Mouse (Mus musculus) embryonic facial prominence, embryonic 10.5 days (tissue): ENCODE results near the gene Ccdc110. TPM values are rescaled to one million over a fixed set of nuclear protein-coding genes. Genes with fewer than 3 reads are reported as not detected.

Source experiments
- DNase-seq: peaks from one replicate; pipeline ENCODE4 v3.0.0-alpha.2; 2017; ENCODE audit warnings: low spot score
- H3K27ac ChIP-seq: fragments of 300-500 bp; sonication (generic); replicated peaks from 2 replicates; pipeline ENCODE4 v1.5.1; 2016; ENCODE audit warnings: mild to moderate bottlenecking
- H3K27me3 ChIP-seq: fragments of 300-500 bp; sonication (generic); replicated peaks from 2 replicates; pipeline ENCODE4 v1.6.1; 2016; ENCODE audit warnings: low read depth, mild to moderate bottlenecking; ENCODE audit not compliant: poor library complexity, severe bottlenecking
- H3K36me3 ChIP-seq: fragments of 300-500 bp; sonication (generic); replicated peaks from 2 replicates; pipeline ENCODE4 v1.6.1; 2016; ENCODE audit warnings: mild to moderate bottlenecking, moderate library complexity
- H3K4me1 ChIP-seq: fragments of 300-500 bp; sonication (generic); 2 replicates; pipeline ENCODE4 v1.6.1; 2016
- H3K4me3 ChIP-seq: fragments of 300-500 bp; sonication (generic); 2 replicates; pipeline ENCODE4 v1.5.1; 2016; ENCODE audit warnings: mild to moderate bottlenecking, moderate library complexity
- H3K9me3 ChIP-seq: fragments of 300-500 bp; sonication (generic); 2 replicates; pipeline ENCODE4 v1.6.1; 2016; ENCODE audit warnings: mild to moderate bottlenecking
- WGBS: fragments of 180-500 bp; shearing (Covaris S2); methylation state at CpG from one replicate; pipeline ENCODE4 v1.1.7; 2016; 5-methylcytosine and 5-hydroxymethylcytosine counted together
- polyA plus RNA-seq: library from polyadenylated mRNA; unstranded; fragments of >200 nt; fragmentation: Nextera tagmentation; extraction: Ambion mirVana; gene quantifications from 2 replicates; pipeline ENCODE4 v1.2.1, GENCODE M21; 2016

Gene Ccdc110
- 0.08 TPM in 1 of 2 replicates, not detected in the other for polyA plus RNA-seq

DNA sequence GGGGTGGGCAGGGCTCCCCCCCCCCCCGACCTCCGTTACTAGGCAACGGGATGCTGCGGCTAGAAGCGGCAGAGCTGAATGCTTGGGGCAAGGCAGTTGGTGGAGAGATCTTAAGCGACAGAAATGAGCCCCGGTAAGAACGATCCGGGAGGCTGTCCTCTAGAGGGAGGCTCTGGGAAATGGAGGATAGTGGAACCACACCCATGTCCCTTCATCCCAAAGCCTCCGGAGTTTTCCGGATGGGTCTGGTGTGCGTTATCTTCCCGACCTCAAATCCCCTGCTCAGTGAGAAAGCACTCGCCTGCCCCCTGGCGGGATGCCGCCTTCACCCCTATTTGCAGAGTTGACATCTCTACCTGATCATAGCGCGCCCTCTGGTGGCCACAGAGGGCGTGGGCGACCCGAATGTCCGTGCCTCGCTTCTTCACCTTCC is at the start of gene Ccdc110:
Ccdc110 (plus strand) TSS at position 38 of the 433 bp plus-strand sequence.
- Histone ChIP-seq H3K27ac (no peak within 1 kb of the TSS), H3K4me3 (peak within 1 kb of the TSS; percentile 54), H3K36me3 (no peaks in the 10 kb centered on the region), H3K27me3 (peaks cover 4% of the 10 kb centered on the region; the same call in 1 of the 2 replicates), H3K4me1 (peaks cover 6% of the 10 kb centered on the region; the same call in 1 of the 2 replicates), H3K9me3 (0 out of 2 replicates have a peak, but pooled peaks cover 6% of the 10 kb centered on the region)
- peak; percentile 96 for DNase-seq
- 3% methylated on average over 23 of the region's 23 CpGs for WGBS

DNA sequence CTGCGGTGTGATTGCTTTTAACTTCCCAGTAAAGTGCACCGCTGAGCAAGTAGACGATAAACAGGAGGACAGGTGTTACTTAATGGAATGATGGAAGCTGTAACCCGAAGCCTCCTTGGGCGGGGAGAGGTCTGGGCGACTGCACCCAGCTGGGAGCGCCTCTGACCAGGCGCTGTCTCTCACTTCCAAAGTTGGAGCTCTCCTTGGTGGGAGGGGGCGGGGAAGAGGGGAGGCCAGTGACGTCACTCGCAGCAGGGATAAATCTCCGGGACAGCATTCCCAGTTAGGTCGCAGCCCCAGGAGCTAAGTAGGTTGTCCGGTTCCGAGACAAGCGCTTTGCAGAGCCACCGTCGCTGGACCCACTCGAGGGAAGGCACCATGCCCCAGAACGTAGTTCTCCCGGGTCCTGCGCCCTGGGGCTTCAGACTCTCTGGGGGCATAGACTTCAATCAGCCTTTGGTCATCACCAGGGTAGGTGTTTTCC is 49.2 kb upstream of the Ccdc110 start, which contains the start of gene Pdlim3:
Pdlim3 (plus strand) TSS at position 260 of the 484 bp plus-strand sequence.
- H3K27ac ChIP-seq: peak within 1 kb of the TSS; percentile 51
- H3K27me3 ChIP-seq: peaks cover 23% of the 10 kb centered on the region
- no peaks in the 10 kb centered on the region for H3K9me3 ChIP-seq
- peaks cover 17% of the 10 kb centered on the region for H3K4me1 ChIP-seq
- WGBS: under 1% methylated on average over 22 of the region's 22 CpGs
- H3K4me3 ChIP-seq: peak within 1 kb of the TSS; percentile 58
- no peaks in the 10 kb centered on the region for H3K36me3 ChIP-seq
- DNase-seq: peak; percentile 80

DNA sequence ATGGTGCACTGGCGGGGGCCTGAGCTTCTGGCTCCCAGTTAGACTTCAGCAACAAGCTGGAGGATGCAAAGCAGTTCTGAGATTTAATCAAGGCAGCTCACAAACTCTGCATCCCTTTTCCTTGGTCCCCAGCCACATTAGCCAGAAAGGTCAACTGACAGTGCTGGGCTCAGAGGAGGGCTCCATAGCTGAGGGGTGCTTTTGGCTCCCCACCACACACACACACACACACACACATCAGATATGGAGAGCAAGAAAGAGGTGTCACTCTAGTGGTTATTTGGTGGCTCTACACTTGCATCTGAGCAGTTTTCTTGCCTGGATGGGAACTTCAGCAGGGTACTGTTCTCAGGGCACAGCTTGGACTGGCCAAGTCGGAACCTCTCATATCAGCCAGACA is 48.6 kb upstream of the Ccdc110 start:
- H3K4me3 ChIP-seq: peak overlapping the region; percentile 58
- no peaks in the 10 kb centered on the region for H3K9me3 ChIP-seq
- DNase-seq: no peak
- H3K27ac ChIP-seq: peak overlapping the region; percentile 51; the same call in 1 of the 2 replicates
- H3K36me3 ChIP-seq: no peaks in the 10 kb centered on the region
- WGBS: 33% methylated on average over 2 of the region's 2 CpGs
- peaks cover 17% of the 10 kb centered on the region for H3K4me1 ChIP-seq
- H3K27me3 ChIP-seq: peaks cover 23% of the 10 kb centered on the region

DNA sequence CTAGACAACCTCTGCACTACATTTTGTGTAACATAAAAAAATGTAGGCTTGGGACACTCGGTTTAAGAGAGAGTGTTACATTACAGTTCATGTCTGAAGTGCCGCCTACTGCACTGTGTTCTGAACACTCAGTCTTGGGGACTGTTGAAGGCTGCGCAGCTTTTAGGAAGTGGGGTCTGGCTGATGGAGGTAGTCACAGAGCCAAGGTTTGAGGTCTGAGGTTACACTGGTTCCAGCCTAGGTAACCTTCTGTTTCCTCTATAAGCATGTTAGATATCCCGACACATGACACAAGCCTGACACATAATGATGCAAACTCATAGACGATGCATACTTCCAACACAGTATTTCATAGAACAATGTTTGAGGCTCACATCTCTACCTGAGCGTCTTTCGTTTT is 44.7 kb upstream of the Ccdc110 start:
- no peaks in the 10 kb centered on the region for H3K9me3 ChIP-seq
- WGBS: 93% methylated on average over 7 of the region's 7 CpGs
- H3K4me1 ChIP-seq: peaks cover 11% of the 10 kb centered on the region
- DNase-seq: no peak
- no peaks in the 10 kb centered on the region for H3K36me3 ChIP-seq
- no peak overlapping the region for H3K27ac ChIP-seq
- peaks cover 10% of the 10 kb centered on the region for H3K27me3 ChIP-seq
- H3K4me3 ChIP-seq: no peak overlapping the region

DNA sequence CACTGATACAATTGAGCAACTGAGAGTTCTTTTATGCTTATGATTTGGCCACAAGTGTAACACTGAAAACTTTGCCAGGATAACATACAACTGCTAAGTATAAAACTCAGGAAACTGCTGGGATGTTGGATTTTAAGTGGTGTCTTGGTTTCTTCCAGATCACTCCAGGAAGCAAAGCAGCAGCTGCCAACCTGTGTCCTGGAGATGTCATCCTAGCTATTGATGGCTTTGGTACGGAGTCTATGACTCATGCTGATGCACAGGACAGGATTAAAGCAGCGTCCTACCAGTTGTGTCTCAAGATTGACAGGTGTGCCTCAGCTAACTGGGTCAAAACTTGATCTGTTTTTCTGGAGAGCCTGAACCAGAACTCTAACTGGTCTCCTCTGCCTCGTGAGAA is 37.8 kb upstream of the Ccdc110 start:
- Histone ChIP-seq H3K36me3 (no peaks in the 10 kb centered on the region), H3K27ac (no peak overlapping the region), H3K4me1 (0 out of 2 replicates have a peak, but pooled peaks cover 1% of the 10 kb centered on the region), H3K4me3 (no peak overlapping the region), H3K9me3 (no peaks in the 10 kb centered on the region), H3K27me3 (no peaks in the 10 kb centered on the region)
- WGBS: 88% methylated on average over 3 of the region's 3 CpGs
- DNase-seq: no peak

DNA sequence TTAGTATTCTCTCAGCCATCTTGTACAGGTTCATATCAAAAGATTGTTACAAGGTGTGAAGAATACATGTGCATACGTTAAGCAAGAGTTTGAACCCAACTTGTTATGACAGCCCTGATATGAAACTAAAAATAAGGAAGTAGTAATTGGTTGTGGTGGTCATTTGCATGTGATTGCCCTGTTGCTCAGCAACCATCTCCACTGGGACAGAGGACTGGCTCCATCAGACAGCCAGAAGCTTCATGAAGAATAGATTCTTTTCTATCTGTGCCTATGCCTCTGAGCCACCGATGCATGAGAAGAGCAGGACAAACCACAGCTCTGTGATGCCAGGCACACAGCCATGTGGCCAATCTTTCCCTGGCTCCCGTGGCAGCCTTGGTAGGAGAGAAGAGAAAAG is 34.6 kb upstream of the Ccdc110 start:
- Histone ChIP-seq H3K4me1 (0 out of 2 replicates have a peak, but pooled peaks cover 5% of the 10 kb centered on the region), H3K27me3 (no peaks in the 10 kb centered on the region), H3K27ac (no peak overlapping the region), H3K4me3 (no peak overlapping the region), H3K9me3 (no peaks in the 10 kb centered on the region), H3K36me3 (no peaks in the 10 kb centered on the region)
- no peak for DNase-seq
- 89% methylated on average over 3 of the region's 3 CpGs for WGBS

DNA sequence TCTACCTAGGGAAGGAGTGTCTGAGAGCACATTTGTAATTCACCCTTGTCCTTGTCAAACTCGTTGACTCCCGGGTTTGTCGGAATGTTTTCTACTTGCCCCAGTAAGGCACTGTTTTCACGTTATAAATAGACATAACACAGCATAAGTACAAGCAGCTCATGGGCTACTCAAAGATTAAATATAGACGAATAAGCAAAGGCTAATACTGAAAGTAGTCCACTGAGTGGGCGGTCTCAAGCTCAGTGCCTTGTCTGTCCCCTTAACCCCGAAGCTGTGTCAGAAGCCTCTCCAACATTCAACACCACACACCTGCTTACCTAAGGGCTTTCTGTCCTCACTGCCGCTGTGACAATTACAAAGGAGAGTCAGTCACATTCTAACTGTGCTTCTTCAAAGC is 32.8 kb upstream of the Ccdc110 start:
- H3K4me3 ChIP-seq: no peak overlapping the region
- H3K27ac ChIP-seq: no peak overlapping the region
- 73% methylated on average over 8 of the region's 8 CpGs for WGBS
- H3K36me3 ChIP-seq: no peaks in the 10 kb centered on the region
- H3K9me3 ChIP-seq: no peaks in the 10 kb centered on the region
- DNase-seq: no peak
- no peaks in the 10 kb centered on the region for H3K27me3 ChIP-seq
- 0 out of 2 replicates have a peak, but pooled peaks cover 5% of the 10 kb centered on the region for H3K4me1 ChIP-seq

DNA sequence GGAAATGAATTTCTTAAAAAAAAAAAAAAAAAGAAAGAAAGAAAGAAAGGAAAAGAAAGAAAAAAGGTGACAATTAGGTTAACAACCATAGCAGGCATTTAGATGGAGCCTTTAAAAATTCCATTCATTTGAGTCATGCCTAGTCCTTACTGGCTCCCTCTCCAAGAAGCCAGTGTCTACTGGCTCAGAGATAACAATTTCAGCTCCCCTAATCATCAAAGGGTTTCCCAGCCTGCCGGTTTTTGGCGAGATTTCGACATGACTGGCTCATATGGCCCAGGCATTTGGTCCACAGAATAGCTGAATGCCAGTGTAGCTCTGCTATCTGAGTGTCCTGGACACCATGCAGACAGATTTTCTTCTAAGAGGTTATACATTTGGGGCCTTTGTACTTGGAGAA is 30.8 kb upstream of the Ccdc110 start:
- H3K36me3 ChIP-seq: no peaks in the 10 kb centered on the region
- H3K4me3 ChIP-seq: no peak overlapping the region
- H3K9me3 ChIP-seq: no peaks in the 10 kb centered on the region
- no peak overlapping the region for H3K27ac ChIP-seq
- no peaks in the 10 kb centered on the region for H3K27me3 ChIP-seq
- H3K4me1 ChIP-seq: 0 out of 2 replicates have a peak, but pooled peaks cover 5% of the 10 kb centered on the region
- DNase-seq: no peak
- 45% methylated on average over 3 of the region's 3 CpGs for WGBS

DNA sequence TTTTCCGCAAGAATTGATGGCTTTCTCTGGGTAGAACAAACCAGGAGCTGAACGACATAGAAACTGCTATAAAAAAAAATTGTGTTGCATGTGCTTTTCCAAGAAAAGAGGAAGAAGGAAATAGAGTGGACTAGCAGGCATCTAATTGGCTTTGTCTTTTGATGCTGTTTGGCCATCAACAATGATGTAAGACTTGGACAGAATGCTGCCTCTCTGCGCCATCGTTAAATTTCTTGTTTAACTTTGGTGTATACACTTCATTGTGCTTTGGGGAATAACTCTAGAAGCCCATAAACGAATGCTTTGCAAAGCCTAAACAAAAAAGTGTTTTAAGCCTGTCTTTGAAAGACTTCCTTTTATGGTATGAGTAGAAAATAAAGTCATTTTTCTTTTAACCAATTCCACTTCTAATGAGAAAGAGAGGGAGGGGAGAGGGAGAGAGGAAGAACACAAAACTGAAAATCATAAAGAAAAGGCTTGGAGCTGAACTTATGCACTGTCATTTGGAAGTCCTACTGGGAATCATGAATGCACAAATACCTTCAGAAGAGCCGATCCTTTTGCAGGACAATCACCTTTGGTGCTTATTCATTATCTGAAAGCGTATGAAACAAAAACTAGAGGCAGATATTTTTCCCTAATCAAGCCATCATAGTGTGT is 28.7 kb upstream of the Ccdc110 start:
- DNase-seq: no peak
- H3K27ac ChIP-seq: no peak overlapping the region
- WGBS: 80% methylated on average over 7 of the region's 7 CpGs
- no peaks in the 10 kb centered on the region for H3K27me3 ChIP-seq
- H3K9me3 ChIP-seq: no peaks in the 10 kb centered on the region
- 0 out of 2 replicates have a peak, but pooled peaks cover 5% of the 10 kb centered on the region for H3K4me1 ChIP-seq
- H3K36me3 ChIP-seq: no peaks in the 10 kb centered on the region
- no peak overlapping the region for H3K4me3 ChIP-seq

DNA sequence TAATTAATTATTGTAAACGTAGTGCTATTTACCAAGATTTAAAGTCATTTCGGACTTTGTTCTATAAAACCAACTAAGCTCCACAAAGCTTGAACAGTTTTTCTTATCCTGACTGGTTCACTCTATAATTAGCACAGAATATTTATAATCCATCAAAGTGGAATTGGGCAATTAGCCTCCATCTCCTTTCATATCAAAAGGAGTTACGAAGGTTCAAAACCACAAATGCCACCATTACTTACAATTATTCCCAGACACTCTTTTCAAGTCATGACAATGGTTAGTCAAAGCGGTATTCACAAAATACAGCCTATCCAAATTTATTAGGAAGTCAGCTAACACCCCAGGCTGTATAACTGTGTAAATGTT is 28.2 kb upstream of the Ccdc110 start:
- Histone ChIP-seq H3K27ac (no peak overlapping the region), H3K4me3 (no peak overlapping the region), H3K4me1 (peaks cover 5% of the 10 kb centered on the region; the same call in 1 of the 2 replicates), H3K27me3 (no peaks in the 10 kb centered on the region), H3K9me3 (no peaks in the 10 kb centered on the region), H3K36me3 (no peaks in the 10 kb centered on the region)
- WGBS: 84% methylated on average over 4 of the region's 4 CpGs
- no peak for DNase-seq

DNA sequence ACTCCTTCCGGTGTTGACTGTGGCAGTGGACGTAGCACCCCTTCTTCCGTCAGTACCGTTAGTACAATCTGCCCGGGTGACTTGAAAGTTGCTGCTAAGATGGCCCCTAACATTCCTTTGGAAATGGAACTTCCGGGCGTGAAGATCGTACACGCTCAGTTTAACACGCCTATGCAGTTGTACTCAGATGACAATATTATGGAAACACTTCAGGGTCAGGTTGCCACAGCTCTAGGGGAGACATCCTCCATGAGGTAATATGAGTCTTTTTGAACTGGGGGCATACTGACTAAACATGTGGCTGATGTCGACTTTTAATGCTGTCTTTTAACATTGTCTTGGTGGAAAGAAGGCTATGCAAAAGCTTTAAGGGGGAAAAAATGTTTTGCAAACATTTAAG is 20.7 kb upstream of the Ccdc110 start:
- no peaks in the 10 kb centered on the region for H3K27me3 ChIP-seq
- no peak for DNase-seq
- no peaks in the 10 kb centered on the region for H3K36me3 ChIP-seq
- H3K4me1 ChIP-seq: peaks cover 7% of the 10 kb centered on the region
- H3K9me3 ChIP-seq: no peaks in the 10 kb centered on the region
- no peak overlapping the region for H3K4me3 ChIP-seq
- WGBS: 85% methylated on average over 11 of the region's 11 CpGs
- H3K27ac ChIP-seq: no peak overlapping the region

DNA sequence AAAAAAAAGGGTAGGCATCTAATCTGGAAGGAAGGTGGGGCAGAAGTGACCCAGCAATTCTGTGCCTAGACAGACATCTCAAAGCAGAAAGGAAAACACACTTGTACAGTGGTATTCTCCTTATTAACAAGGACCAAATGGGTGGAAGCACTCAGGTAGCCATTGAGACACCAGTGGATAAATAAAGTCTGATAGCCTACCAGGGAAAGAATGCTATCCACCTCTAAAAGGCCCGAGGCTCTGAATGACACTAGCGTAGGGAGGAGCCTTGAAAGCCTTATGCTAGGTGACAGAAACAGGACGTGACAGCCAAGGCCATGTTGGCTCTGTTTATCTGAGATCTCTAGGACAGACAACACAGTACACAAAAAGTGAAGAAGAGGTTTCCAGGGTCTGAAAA is 17.9 kb upstream of the Ccdc110 start:
- no peaks in the 10 kb centered on the region for H3K27me3 ChIP-seq
- no peaks in the 10 kb centered on the region for H3K36me3 ChIP-seq
- peaks cover 7% of the 10 kb centered on the region for H3K4me1 ChIP-seq
- no peaks in the 10 kb centered on the region for H3K9me3 ChIP-seq
- 86% methylated on average over 3 of the region's 3 CpGs for WGBS
- H3K4me3 ChIP-seq: no peak overlapping the region
- H3K27ac ChIP-seq: peak overlapping the region; percentile 14; the same call in 1 of the 2 replicates
- DNase-seq: no peak
